Mouse (Mus musculus): ENCODE data around the gene Rbfox3.

Gene Rbfox3

GRCm38 (mm10) chr11:118493458-118493857 is 417.9 kb downstream of the Rbfox3 start:
- no peak for DNase-seq

- DNase-seq: no peak
Measured at GRCm38 (mm10) chr11:118491230-118491629, 420.2 kb downstream of the Rbfox3 start.

- DNase-seq: peak; percentile 86
Measured at GRCm38 (mm10) chr11:118490566-118491218, 420.7 kb downstream of the Rbfox3 start.

- DNase-seq: no peak
Measured at GRCm38 (mm10) chr11:118488907-118489270, 422.5 kb downstream of the Rbfox3 start.

DNA sequence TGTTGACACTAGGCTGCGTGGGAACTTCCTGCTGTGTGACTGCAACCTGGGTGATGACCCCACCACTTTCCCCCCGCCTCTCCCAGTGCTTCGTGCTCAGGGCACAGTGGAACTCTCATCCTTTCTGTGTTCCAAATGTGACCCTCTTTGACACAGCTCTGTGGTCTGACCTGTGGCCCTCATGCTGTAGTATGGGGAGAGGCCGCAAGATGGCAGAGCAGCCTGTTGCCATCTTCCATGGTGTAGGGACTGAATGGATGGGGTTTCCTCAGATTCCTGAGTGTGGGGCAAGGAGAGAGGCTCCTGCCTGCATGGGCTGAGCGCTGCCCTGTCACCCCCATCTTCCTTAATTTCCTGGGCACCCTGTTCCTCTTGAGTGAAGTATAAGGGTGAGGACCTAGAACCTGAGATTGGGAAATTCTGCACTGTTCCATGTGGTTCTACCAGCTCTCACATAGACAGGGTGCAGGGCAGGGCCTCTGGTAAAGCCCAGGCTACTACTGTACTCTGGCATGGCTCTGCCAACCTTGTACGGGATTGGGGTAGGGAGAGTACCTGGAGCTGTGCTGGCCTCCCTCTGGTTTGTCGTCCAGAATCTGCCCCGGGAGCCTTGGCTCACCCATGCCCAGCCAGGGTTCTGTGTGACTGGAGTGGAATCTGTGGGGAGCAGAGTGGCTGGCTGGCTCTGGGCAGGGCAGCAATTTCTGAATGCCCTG is 423.0 kb downstream of the Rbfox3 start:
- DNase-seq: no peak

GRCm38 (mm10) chr11:118486881-118487772 is 424.3 kb downstream of the Rbfox3 start:
- no peak for DNase-seq

DNA sequence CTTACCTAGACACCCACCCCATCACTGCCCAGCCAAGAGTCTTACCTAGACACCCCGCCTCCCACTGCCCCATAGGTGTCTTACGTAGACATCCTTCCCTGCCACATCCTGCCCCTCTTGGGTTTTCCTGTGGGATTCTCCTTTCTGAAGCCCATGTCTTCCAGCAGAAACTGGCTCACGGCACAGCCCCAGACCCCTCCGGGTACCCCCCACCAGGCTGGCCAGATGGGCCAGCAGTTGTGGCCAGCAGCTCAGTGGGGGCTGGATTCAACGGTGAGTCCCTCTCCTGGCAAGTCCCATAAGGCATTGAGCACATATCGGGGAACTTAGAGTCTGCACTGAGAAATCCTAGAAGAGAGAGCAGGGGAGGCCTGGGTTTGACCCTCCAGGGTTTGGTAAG is 425.1 kb downstream of the Rbfox3 start:
- no peak for DNase-seq

- no peak for DNase-seq
Measured at GRCm38 (mm10) chr11:118485780-118486179, 425.6 kb downstream of the Rbfox3 start.

GRCm38 (mm10) chr11:118485338-118485737 is 426.1 kb downstream of the Rbfox3 start:
- DNase-seq: no peak

DNA sequence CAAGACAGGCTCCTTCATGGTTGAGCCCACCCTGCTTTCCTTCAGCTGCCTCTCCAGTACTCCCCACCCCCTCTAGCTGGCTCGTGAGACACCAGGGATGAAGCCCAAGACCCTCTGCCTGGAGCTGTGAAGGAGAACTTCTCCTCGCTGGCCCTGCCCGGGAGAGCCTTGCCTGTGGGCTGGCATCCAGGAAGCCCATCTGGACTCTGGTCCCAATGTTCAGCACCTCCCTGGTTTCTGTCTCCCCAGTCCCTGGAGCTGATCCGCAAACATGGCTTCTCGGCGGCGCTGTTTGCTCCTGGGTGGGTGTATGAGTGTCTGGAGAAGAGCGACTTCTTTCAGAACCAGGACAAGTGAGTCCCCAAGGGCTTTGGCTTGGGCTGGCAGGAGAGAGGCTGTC is 427.2 kb downstream of the Rbfox3 start:
- no peak for DNase-seq

DNA sequence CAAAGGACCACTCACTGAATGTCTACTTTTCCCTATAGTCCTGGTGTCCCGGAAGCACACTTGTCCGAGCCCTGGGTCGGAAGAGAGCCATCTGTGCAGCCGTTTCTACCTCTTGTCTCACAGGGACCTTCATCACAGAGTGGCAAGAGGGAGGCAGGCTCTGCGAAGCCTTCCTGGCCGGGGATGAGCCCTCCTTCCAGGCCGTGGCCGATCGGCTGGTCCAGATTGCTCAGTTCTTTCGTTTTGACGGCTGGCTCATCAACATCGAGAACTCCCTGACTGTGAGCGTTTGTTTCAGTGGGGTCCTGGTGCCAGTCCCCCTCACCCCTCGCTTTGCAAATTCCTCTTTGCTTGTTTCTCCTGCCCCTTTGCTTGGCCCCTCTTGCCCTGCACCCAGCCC is 429.6 kb downstream of the Rbfox3 start:
- DNase-seq: no peak

GRCm38 (mm10) chr11:118481231-118481630 is 430.2 kb downstream of the Rbfox3 start:
- no peak for DNase-seq

GRCm38 (mm10) chr11:118479776-118480175 is 431.6 kb downstream of the Rbfox3 start:
- no peak for DNase-seq

GRCm38 (mm10) chr11:118476396-118477373 is 434.7 kb downstream of the Rbfox3 start, which contains the start of gene Engase:
TSS of gene Engase (plus strand) at chr11:118476829.
- DNase-seq: peak; percentile 87 to 89

DNA sequence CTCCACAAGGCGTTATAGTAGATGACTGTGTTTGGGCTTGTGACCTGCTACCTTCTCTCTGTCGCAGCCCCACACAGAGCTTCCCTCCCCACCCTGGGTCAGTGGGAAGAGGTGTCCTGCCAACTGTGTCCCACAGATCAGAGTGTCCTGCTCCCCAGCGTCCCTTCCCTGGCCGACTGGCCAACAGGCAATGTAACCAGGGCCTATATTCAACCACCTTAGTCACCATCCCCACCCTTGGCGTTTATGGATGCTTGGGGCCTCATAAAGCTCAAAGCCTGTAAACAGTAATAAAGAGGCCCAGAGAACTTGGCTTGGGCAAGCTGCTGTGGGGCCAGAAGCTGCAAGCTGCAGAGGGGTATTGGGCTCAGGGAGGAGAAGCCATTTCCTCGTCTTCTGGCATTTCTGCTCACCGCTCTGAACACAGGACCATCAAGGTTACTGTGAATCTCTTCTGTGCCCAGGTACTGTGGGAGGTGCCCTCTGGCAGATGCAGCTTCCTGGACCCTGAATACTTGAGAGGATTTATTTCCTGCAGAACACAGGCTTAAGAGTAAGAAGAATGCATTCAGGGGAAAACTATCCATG is 435.8 kb downstream of the Rbfox3 start:
- DNase-seq: no peak

DNA sequence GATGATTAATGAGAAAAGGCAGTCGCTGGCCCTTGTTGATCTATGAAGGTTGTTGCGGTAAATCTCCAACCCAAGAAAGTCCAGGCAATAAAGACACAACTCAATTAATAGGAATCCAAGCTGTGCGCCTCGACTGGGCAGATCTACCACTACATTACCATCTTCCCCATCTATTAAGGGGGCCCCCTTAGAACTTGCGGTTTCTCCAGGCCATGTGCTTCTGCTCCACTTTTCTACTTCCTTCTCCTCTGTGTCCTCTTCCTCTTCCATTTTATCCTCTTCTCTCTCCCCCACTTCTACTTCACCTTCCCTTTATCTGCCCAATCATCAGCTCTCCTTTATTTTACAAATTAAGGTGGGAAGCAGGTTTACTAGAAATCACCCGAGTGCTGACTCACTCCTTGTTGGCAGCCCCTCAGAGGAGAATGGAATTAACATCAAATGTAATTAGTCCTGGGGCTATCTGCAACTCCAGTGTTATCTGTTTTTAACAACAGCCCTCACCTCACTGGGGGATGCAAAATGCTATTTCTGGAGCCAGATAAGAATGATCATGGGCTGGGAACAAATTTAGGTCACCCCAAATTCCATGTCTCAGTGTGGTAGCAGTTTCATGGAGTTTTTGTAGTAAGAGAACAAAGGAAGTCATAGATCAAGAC is 437.4 kb downstream of the Rbfox3 start:
- no peak for DNase-seq

GRCm38 (mm10) chr11:118473161-118473560 is 438.2 kb downstream of the Rbfox3 start:
- DNase-seq: no peak

DNA sequence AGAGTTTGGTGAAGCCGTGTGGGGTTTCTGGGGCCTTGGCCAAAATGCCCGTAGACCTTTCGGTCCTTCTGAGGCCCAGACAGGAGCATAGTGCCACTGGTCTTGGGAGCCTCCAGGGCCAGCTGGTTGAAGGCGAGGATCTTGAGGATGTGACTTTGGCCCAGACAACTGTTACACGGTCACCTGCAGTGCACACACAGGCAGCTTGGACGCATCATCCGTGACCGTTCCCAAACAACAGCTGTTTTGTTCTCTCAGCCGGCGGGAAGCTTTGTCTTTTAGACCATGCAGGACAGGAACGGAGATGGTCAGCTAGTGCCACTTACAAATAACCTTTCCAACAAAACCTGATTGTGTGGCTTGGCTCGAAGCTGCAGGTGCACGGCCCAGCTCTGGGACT is 439.7 kb downstream of the Rbfox3 start:
- no peak for DNase-seq

- no peak for DNase-seq
Measured at GRCm38 (mm10) chr11:118470234-118470966, 441.0 kb downstream of the Rbfox3 start.

DNA sequence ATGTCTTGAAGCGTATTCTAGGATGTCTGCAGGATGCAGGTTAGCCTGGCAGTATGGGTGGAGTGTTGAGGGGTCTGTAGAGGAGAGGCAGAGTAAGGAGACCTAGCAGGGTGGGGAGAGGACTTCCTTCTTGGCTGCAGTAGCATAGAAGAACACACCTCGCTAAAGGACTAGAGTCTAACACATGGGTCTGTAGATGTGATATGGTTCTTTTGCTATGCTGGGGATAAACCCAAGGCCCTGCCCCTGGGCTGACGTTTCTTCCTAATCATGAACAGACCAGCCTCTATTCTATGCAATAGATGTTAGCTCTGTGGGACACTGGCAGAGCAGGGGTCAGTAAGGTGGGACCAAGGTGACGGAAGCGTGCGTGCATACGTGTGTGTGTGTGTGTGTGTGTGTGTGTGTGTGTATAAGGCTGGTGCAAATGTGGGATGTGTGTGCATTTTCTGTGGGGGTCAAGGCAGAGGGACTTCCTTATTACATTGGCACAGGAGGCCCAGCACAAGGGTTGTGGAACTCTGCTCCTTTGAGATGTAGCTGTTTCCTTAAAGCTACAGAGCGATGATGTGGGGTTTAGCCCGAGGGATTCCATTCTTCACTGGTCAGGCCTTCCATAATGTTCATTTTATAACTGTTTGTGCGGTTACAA is 441.8 kb downstream of the Rbfox3 start:
- no peak for DNase-seq

Data from B cell, adult 2 months (primary cell).